Mouse (Mus musculus) embryo, embryonic 11 days (tissue): ENCODE data around the gene Stk10.

Experiments used
- DNase-seq: peaks from one replicate; pipeline ENCODE4 v3.0.0-alpha.2; 2015

The Stk10 gene

DNA sequence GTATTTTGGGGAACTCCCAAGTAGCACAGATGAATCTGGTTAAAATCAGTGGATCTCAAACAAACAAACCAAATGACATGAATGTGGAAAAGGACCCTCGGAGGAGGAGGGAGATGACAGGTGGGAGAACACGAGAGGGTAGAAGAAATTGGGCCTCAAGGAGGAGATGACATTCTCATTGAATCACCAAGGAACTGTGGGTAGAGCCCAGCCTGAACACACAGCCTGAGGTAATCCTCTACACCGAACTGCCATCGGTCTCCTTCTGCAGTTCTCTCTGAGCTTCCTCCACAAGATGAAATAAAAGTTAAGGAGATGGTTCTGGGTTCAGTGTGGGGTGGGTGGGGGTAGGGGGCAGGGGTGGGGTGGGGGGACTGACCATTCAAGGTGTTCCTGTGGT, 6.1 kb upstream of the Stk10 start:
- no peak for DNase-seq

DNA sequence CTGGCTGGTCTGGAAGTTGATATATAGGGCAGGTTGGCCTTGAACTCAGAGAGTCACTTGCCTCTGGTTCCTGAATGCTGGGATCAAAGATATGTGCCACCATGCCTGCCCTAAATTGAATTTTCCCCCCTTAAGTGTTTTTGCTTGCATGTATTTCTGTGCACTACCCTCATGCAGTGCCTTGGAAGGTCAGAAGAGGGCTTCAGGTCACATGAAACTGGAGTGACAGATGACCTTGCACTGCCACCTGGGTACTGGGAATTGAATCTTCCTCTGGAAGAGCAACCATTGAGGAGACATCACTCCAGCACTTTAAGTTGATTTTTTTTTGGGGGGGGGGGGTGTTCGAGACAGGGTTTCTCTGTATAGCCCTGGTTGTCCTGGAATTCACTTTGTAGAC, 3.0 kb upstream of the Stk10 start:
- no peak for DNase-seq

DNA sequence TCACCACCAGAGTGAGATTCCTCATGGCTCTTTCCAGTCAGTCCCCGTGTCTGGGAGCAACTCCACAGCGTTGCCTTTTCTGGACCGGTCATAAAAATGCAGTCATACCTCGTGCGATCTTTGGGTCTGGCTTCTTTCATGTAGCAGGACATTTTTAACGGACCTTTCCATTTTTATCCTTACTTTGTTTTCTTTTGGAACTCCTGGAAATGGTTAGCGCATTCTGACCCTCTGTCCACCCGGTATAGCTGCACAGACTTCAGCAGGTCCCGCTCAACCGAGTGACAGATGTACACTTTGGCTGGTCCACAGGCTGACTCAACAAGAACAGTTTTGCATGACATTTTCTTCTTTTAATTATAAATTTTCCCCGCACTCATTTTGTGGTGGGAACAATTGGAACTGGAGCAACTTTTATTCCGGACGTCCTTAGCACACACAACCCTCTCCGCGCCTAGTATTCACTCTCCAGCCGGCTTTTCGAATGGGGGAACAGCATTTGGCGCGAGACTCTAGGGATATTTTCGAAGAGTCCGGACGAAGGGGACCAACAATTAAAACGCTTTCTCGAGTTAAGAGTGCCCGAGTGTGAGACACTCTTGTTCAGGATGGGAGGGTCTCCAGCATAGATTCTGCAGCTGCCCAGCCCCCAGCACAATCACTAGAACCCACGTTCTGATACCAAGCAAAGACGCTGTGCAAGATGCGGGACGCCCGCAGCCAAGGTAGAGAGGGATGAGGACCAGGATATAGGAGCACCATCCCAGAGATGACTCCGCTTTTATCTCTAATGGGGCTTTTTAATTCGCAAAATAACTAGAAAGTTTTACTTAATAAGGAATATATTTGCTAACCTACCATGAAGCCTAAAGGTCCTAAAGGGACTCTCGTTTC, 987 bp upstream of the Stk10 start, which contains the start of gene Efcab9:
TSS of gene Efcab9 (minus strand) at position 211 of the 894 bp plus-strand sequence.
- DNase-seq: peak; percentile 51

DNA sequence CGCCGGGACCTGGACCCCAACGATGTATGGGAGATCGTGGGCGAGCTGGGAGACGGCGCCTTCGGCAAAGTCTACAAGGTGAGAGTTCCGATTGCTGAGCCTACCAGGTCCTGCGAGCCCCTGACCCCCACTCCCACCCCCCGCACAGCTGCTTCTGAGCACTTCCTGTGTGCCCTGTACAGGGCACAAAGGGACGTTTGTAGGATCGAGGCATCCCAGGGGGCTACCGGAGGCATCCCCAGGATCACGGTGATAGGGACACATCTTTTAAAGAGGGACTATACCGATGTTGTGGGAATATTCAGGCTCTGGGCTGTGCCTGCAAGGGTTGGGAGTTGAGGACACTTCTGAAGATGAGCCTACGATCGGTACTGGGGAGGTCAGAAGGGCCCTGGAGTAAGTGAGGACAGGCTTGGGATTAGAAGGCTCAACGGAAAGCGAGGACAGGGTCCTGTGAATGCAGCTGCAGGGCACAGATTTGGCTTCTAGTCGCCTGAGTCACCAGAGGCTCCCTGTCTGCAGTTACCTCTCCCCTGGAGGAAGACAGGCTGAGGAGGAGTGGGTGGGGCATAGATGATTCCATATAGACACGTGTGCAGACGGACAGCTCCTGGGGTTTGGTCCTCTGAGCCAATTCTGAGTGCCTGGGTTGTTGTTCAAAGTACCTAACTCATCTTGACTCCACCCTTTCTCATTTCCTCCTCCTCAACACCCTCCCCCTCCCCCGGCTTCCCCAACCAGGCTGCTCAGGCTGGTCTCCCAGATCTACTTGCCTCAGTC, 567 bp downstream of the Stk10 start:
- DNase-seq: peak; percentile 47

DNA sequence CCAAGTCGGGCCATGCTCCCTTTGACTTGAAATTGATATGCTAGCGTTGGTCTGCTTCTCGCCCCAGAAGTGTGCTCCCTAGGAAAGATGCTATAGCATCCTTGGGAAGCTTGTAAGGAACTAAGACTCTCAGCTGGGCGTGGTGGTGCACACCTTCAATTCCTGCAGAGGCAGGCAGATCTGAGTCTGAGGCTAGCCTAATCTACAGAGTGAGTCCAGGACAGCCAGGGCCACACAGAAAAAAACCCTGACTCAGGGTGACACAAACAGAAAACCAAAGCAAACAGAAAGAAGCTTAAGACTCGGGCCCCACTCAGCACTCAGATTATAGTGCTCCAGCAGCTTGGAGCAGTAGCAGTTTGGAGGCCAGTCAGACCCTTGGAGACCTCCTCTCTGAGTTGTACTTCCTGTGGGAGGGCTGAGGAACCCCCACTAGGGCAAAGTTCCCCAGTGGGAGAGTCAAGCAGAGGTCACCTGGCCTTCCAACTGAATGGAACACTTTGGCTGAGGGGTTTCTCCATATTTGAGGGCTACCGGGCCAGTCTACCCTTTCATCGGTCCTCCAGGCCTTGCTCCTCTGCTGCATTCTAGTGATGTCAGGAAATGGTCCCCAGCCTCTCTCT, 1.5 kb downstream of the Stk10 start:
- DNase-seq: no peak

DNA sequence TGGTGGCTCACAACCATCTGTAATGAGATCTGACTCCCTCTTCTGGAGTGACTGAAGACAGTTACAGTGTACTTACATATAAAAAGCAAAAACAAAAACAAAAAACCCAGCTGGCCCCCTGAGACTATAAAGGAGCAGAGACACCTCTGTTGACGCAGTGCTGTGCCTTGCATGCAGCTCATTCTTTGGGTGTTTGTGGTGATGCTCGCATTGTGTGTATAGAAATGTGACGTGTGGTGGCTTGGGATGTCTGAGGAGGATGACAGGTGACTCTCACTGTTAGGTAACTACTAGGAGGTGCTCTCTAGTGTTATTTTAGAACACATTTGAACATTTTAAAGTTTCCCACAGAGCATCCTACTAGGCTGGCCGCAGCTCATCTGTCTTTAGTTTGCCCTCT, 2.5 kb downstream of the Stk10 start:
- DNase-seq: no peak

DNA sequence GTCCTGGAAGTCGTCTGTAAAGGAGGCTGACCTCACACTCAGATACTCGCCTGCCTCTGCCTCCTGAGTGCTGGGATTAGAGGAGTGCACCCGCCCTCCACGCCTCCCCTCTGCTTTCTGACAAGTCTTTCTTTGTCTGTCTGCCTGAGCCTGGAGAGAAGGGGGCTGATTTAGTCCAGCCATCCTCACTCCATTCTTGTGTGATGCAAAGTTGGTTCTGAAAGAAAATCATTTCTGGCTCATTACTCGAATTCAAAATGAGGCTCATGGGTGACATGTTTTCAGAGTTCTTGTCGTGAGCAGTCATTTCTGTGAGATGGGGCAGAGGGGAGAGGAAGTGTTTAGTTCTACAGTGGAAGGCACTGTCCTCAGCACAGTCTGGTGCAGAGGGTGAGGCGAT, 3.8 kb downstream of the Stk10 start:
- peak; percentile 61 for DNase-seq

DNA sequence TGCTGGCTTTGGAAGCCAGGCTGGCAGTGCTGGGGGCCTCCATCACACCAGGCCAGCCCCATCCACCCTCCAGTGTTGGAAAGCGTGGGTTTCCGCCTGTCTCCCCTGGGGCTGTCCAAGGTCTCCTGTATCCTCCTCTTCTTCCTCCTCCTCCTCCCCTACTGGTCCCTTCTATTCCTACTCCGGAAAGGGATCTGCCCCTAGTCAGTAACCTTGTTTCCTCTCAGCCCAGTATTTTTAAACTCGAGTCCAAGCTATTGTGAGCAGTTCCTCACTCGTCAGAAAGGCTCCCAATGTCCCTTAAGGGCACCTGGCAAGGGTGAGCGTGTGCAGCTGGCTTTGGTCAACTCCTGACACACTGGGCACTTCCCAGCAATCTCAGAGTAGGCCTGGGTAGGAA, 5.3 kb downstream of the Stk10 start:
- no peak for DNase-seq

DNA sequence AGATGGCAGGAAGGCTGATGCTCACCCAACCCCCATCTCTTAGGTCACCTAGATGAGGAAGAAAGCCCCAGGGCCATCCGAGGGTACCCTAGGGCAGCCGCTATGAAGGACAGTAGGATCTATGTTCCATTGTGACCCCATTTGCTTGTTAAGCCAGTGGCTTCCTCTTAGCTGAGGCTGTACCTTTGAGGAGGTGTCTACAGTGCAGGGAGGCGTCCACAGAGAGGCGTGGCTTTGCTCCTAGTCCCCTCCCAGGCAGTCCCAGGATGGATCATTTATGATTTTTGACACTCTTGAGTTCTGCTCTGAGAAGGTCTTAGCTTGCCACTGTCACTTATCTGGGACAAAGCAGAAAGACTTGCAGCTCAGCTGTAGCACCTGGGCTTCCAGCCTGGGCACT, 5.7 kb downstream of the Stk10 start:
- DNase-seq: no peak

DNA sequence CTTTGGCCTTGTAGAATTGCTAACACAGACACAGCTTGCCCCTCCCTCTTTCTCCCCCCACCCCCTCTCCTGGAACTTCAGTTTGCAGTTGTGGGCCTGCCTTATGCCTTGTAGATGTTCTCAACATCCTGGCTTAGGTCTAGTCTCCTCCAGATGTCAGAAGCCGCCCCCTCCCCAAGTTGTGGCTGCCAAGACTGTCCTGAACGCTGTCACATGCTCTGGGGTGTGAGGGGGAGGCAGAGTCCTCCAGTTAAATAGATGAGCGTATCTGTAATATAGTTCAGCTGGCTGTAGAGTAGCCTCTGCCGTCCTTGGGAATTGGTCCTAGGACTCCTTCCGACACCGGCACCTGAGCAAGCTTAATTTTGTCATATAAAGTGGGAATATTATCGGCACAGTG, 6.6 kb downstream of the Stk10 start:
- DNase-seq: no peak

DNA sequence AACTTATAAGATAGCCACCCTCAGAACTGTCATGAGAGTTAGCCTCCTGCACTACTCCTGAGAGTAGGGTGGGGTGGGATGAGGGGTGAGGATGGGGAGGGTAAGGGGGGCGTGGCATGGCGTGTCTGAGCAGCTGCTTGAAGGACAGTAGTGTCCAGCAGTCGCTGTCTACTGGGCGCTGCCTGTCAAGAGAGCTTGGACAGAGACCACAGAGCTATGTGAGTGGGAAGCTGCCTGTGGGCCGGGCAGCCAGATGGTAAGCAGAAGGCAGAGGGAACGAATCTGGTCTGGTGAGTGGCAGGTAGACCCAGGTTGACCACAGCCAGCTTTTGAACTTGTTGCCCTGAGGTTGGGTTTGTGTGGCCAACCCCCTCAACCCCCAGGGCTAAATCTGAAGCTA, 7.4 kb downstream of the Stk10 start:
- no peak for DNase-seq

DNA sequence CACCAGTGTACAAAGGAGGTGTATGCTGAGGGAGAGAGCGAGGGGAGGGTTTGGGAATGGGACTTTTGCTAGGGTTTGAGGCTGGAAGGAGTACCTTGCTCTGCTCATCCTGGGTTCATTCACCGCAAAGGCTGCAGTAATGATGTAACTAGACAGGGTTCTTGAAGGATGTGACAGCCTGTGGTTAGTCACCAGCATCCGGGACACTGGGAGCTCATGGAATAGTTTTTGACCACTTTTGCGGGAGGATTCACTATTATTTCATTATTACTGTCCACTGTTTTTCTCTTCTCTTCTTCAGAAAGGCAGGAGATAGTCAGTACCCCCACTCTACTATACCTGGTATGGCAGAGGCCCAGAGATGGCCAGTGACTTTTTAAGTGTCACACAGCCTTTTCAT, 9.1 kb downstream of the Stk10 start:
- DNase-seq: no peak

DNA sequence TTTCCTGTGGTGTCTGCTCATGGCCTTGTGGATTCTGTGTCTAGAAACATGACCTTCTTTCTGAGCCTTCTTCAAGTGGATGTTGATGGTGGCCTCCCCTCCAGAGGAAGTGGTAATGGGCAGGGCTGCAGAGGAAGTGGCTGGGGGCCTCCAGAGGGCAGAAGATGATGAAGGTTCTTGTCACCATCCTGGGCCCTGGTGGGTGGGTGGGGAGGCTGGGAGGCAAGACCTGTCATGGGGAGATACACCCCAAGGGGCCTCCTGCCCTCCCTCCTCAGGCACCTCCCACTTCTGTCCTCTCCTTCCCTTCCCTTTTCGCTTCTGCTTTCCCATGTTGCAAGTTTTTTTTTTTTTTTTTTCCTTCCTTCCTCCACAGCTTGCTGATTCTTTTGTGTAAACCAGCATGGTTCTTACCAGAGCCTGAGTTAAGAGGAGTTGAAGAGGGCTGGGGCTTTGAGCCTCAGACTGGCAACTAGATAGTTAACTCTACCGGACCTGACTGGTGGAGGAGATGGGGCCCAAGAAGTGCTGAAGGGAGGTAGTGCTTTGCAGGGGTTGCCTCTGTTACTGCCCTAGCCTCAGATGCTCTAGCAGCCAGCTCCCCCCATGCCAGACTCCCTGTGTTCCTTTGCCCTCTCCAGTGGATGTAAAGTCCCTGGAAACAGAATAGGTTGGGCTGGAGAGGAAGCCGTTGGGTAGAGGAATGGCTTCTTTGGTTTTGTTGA, 9.7 kb downstream of the Stk10 start:
- DNase-seq: no peak

DNA sequence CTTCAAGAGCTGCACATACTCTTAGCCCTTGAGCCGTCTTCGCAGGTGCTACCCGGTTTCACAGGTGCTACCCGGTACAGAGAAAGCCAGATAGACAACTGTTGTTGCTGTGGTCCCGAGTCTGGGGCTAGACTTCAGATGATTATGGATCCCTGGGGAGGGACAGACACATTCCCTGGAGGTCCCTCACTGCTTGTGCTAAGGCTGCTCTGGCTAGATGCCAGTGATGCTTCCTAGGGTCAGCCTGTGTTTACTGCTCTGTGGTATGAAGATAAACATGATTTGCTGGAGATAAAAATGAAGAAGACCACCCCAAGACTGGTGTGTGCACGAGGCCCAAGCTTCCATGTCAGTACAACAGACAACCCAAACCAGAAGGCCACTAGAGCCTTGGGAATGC, 10.9 kb downstream of the Stk10 start:
- DNase-seq: no peak

DNA sequence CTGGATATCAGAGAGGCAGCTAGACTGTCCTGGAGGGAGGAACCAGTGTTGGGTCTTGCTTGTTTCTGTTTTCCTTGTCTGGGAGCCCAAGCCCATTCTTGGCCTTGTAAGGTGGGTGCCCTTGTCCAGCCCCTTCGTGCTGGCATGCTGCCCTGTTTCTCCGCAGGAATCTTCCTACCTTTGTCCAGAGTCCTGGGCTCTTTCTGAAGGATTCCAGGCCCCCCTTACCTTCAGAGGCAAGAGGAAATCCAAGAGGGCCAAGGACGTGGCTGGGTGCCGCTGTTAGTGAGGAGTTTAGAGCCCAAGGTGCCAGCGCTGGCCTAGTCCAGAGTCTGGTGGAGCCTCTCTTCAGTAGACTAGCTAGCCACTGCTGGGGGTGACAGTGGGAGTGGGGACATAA, 11.4 kb downstream of the Stk10 start:
- no peak for DNase-seq

DNA sequence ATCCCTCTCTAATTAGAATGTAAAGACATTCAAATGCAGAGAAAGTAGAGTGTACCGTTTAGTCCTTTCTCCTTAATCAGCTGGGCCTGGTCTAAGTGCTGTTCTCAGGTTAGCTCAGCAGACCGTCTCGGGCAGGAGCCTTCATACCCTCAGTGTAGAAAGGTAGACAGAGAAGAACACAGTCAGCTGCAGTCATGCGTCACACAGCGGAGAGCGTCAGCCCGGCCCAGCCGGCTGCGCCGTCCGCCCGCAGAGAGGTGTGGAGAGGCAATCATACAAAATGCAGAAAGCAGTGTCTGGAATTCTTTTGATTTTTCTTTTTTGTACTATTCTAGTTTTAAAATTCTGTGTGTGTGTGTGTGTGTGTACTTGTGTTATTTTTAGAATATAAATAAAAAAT, 12.5 kb downstream of the Stk10 start:
- no peak for DNase-seq

DNA sequence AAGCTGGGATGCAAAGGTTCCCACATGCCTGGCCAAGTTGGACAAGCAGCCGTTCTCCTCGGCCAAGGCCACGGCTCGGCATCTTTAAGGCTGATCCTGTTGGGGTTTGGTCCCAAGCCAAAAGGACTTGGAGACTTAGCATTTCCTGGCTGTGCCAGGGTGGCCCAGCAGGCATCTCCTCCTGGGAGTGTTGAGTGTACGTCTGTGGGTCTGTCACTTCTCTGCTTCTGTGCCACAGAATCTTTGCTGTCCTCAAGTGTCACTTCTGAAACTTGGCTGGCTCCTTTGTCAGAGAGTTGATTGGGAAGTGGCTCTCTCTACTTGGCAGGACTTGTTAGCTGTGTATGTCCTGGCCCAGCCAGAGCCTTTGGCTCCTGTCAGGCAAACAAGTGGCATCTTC, 13.4 kb downstream of the Stk10 start:
- DNase-seq: no peak

DNA sequence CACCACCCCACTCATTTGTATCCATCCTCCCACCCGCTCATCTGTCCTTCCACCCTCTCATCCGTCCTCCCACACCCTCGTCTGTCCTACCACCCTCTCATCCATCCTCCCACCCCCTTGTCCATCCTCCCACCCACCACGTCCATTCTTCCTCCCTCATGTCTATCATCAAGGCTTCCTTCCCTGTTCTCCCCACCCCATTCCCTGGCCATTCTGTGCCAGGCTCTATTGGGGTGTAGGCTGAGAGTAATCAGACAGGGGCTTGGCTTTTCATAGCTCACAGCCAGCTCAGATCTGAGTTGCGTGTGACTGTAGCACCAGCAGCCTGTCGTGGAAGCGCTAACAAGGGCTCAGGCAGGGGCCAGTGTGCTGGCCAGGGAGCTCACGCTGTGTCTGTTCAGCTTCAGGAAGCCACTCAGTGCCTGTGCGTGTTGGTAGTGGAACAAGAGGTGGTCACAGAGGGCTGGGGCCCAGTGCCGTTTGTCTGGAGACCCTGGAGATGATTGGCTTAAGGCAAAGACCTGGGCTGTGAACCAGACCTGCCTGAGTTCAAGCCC, 14.4 kb downstream of the Stk10 start:
- no peak for DNase-seq

DNA sequence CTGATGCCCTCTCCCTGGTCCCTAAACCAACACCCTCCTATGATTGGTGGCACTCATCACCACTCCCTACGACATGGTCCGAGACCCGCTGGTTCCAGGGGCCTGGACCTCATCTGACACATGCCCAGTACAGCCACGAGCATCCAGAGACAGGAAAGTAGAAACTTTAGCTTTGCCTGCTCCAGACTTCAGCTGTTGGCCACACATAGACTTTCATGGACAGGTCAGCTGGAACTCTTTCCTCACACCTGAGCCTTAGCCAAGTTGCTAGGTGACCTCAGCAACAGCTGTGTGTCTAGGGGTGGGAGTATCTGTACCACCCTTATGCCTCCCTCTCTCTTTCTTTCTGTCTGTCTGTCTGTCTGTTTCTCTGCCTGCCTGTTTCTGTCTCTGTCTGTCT, 15.1 kb downstream of the Stk10 start:
- DNase-seq: no peak

DNA sequence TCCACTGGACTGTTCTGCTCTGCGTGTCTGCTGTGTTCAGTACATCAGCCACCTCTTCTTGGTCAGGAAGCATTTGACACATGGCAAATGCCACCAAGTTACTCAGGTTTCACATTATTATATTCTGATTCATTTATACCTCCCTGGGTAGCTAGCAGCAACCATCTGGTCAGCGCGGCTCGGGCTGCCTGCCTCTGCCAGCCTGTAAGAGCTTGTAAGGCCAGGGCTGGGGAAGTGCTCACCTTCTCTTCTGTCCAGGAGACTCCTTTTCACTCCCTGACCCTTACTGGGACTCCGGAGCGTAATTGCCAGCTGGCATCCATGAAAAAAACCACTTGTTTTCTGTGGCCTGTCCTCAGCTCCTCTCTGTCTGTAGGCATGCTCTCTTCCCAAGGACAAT, 16.1 kb downstream of the Stk10 start:
- no peak for DNase-seq

DNA sequence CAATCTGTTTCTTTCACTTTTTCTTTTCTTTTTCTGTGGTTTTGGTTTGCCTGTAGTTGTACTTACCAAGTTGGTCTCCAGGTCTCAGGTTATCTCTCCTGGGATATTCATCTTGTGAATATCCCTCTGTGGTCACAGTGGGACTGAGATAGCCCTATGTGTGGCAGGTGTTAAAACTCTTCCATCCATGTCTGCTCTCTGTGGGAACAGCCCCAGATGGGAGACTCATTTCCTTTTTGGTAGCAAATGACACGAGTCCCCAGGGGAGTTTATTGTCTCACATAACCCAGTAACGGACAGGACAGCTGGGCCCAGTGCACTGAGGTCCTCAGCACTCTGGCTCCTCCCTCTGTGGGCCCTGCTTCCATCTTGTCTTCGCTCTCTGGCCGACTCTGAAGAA, 17.0 kb downstream of the Stk10 start:
- peak; percentile 63 for DNase-seq

DNA sequence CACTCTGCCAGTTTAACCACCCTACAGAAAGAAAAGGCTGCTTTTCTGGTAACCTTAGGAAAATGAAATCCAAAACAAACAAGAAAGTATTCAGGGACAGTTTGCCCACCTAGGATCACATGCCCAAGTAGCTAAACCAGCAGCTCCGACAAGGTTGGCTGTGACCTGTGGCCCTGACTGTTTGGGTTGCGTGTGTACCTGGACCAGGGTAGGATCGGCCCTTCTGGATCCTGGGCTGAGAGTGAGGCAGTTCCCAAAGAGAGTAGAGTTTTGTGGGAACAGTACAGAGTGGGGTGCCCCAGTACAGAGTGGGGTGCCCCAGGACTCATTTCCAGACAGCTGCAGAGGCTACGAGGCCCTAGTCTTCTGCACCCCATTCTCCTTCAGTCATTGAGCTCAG, 18.0 kb downstream of the Stk10 start:
- DNase-seq: no peak
